Mouse (Mus musculus): ENCODE data around the gene Gm20824.
"Not testable (repeated sequence)": the region's sequence is repeated elsewhere in the genome, so short reads cannot be mapped to it uniquely, and the experiment has no call there.

Gene Gm20824

DNA sequence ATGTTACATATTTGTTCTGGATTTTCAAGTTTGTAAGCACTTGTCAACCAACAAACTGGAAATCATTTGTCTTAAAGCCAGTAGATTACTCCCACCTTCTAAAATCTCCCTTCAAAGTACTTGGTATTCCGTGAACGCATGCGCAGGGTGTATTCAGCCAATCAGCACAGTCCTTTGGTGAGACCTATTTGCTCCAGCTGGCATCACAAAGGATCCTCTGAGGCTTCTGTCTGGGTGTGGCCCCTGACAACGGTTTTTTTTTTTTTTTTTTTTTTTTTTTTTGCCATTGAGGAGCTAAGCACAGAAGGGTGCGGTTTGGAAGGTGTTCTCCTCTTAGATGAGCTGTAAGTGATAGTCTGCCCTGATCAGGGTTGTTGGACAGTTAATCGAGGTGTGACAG is at the start of gene Gm20824:
Gm20824 (plus strand) TSS at position 301 of the 400 bp plus-strand sequence.
- not testable (repeated sequence) for DNase-seq (ENCODE audit: low read depth)
